Mouse (Mus musculus) heart, embryonic 12.5 days (tissue): ENCODE measurements at regions not wholly inside any gene's neighbourhood (a gene's known extent, or its start where the extent isn't known, plus 50 kb on each side); places are given as distances from the start of the nearest gene placed in this dataset.
A peak's percentile ranks its signal among the peaks of the same experiment; 100 is the strongest.

ENCODE experiments used
- ATAC-seq: fragments of 200-750 bp; cut with Nextera tagmentation; 2 replicates; pipeline ENCODE4 v1.8.0; 2017; ENCODE audit warnings: moderate TSS enrichment, moderate library complexity; ENCODE audit not compliant: insufficient number of reproducible peaks, low FRiP score
- H3K27ac ChIP-seq: fragments of 300-500 bp; sonication (generic); 2 replicates; pipeline ENCODE4 v1.5.1; 2016; ENCODE audit warnings: mild to moderate bottlenecking, moderate library complexity; ENCODE audit not compliant: poor library complexity, severe bottlenecking
- H3K27me3 ChIP-seq: fragments of 300-500 bp; sonication (generic); replicated peaks from 2 replicates; pipeline ENCODE4 v1.6.1; 2016; ENCODE audit warnings: mild to moderate bottlenecking, moderate library complexity
- H3K36me3 ChIP-seq: fragments of 300-500 bp; sonication (generic); 2 replicates; pipeline ENCODE4 v1.6.1; 2016; ENCODE audit warnings: mild to moderate bottlenecking, moderate library complexity
- H3K4me1 ChIP-seq: fragments of 300-500 bp; sonication (generic); replicated peaks from 2 replicates; pipeline ENCODE4 v1.6.1; 2016; ENCODE audit warnings: mild to moderate bottlenecking
- H3K4me2 ChIP-seq: fragments of 300-500 bp; sonication (generic); 2 replicates; pipeline ENCODE4 v1.6.1; 2016; ENCODE audit warnings: mild to moderate bottlenecking, moderate library complexity
- H3K4me3 ChIP-seq: fragments of 300-500 bp; sonication (generic); 2 replicates; pipeline ENCODE4 v1.5.1; 2016; ENCODE audit warnings: mild to moderate bottlenecking
- H3K9ac ChIP-seq: fragments of 300-500 bp; sonication (generic); 2 replicates; pipeline ENCODE4 v1.6.1; 2016; ENCODE audit warnings: mild to moderate bottlenecking, moderate library complexity
- H3K9me3 ChIP-seq: fragments of 300-500 bp; sonication (generic); replicated peaks from 2 replicates; pipeline ENCODE4 v1.6.1; 2016; ENCODE audit warnings: mild to moderate bottlenecking, moderate library complexity
- WGBS: fragments of 180-500 bp; shearing (Covaris S2); methylation state at CpG from one replicate; pipeline ENCODE4 v1.1.7; 2016; 5-methylcytosine and 5-hydroxymethylcytosine counted together

DNA sequence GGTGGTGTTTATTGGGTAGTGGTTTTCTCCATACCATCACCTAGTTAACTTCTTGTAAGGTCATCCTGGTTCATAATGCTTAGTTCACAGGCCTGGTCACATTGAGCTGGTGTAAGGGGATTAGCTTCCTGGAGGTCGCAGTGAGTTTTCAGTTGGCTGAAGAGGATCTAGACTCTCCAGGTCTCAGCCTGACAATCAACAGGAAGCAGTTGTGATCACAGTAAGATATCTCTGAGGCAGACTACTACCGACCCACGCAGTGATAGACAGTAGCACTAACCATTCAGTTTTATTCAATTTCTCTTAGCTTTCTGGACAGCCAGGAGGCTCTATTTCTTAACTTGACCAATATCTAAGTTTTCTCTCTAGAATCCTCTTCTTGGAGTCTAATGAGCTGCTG is 108.5 kb upstream of the Prdm1 start:
- Histone ChIP-seq H3K9me3 (no peaks in the 10 kb centered on the region), H3K9ac (no peak overlapping the region), H3K27me3 (no peaks in the 10 kb centered on the region), H3K4me3 (no peak overlapping the region), H3K27ac (no peak overlapping the region), H3K4me1 (no peaks in the 10 kb centered on the region), H3K4me2 (no peak overlapping the region), H3K36me3 (no peaks in the 10 kb centered on the region)
- 51% methylated on average over 3 of the region's 3 CpGs for WGBS
- no peak for ATAC-seq

DNA sequence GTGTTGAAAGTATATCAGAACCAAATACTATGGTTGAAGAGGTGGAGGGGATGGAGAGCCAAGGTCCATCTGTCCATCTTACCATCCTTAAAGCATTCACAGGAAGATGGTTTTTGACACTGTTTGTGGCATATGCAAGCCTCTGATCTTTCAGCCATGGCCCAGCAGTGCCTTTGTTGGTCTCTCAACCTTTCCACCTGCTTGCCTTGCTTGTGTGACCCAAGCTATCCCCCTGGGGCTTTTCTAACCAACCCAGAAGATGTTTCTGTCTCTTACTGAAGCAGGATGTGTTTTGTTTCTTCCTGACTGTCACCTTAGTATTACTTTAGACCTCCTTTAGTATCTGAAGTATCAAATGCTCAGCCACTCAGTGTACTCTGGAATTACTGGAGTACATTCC is 107.8 kb upstream of the Prdm1 start:
- no peaks in the 10 kb centered on the region for H3K27me3 ChIP-seq
- no peaks in the 10 kb centered on the region for H3K36me3 ChIP-seq
- no peaks in the 10 kb centered on the region for H3K4me1 ChIP-seq
- H3K9me3 ChIP-seq: no peaks in the 10 kb centered on the region
- no peak overlapping the region for H3K27ac ChIP-seq
- no peak overlapping the region for H3K4me2 ChIP-seq
- H3K4me3 ChIP-seq: no peak overlapping the region
- no peak overlapping the region for H3K9ac ChIP-seq
- no peak for ATAC-seq

DNA sequence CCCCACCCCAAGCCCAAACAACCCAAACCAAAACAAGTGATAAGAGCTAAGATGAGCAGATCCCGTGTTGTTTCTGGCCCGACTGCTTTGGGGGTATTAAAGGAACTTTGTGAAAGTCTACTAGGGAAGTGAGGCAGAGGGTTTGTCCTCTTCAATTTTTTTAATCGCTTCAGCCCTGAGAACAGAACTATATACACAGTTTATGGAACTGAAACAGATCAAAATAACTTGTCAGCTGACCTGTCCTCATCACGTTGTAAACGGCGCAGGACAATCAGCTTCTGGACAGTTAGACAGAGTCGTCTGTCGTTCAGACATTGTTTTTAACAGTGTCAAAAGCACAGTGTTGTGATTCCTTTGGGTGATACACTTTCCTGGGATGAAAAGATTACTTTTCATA is 103.3 kb upstream of the Prdm1 start:
- H3K9ac ChIP-seq: no peak overlapping the region
- H3K4me1 ChIP-seq: 0 out of 2 replicates have a peak, but pooled peaks cover 4% of the 10 kb centered on the region
- H3K27ac ChIP-seq: no peak overlapping the region
- H3K27me3 ChIP-seq: no peaks in the 10 kb centered on the region
- ATAC-seq: no peak
- 54% methylated on average over 8 of the region's 8 CpGs for WGBS
- H3K4me2 ChIP-seq: no peak overlapping the region
- H3K4me3 ChIP-seq: no peak overlapping the region
- H3K9me3 ChIP-seq: no peaks in the 10 kb centered on the region
- H3K36me3 ChIP-seq: no peaks in the 10 kb centered on the region

DNA sequence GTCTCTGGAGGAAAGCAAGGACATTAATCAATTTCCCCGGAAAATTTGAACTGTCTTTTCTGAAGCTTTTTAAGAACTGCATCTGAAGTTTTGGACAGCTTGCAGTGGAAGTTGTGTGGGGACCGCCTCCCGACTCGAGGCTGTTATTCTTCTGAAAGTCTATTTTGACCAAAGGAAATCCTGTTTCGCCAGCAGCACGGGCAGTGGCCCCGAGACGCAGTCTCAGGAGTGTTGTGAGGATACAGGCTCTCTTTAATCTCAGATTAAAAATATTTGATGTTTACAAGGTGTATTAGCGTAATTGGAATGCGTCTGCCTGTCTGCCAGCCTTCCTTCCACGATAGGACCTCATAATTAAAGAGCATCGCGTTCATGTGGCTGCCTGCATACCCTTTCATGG is 102.2 kb upstream of the Prdm1 start:
- no peak for ATAC-seq
- Histone ChIP-seq H3K9ac (0 out of 2 replicates have a peak overlapping the region, but pooled peaks have one; percentile 18), H3K4me3 (no peak overlapping the region), H3K9me3 (no peaks in the 10 kb centered on the region), H3K27ac (no peak overlapping the region), H3K27me3 (no peaks in the 10 kb centered on the region), H3K4me1 (0 out of 2 replicates have a peak, but pooled peaks cover 4% of the 10 kb centered on the region), H3K4me2 (no peak overlapping the region), H3K36me3 (no peaks in the 10 kb centered on the region)
- 61% methylated on average over 13 of the region's 13 CpGs for WGBS

DNA sequence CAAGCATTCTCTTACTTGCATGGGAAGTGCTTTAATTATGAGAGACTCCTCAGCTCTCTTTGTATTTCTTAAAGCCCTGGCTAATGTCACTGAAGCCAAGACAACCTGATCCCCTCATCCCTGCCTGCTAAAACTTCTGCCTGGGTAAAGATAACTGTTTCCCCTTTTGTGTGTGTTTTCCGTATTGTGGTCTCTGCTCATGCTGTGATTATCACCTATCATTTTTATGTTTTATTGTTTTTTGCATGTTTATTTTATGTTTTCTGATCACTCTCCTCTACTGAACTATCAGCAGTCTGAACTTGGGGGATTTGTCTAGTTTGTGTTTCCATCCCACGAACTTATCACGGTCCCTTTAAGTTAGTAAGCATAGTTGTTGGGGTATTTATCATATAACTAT is 100.1 kb upstream of the Prdm1 start:
- WGBS: 74% methylated on average over 3 of the region's 3 CpGs
- H3K4me2 ChIP-seq: no peak overlapping the region
- H3K4me3 ChIP-seq: no peak overlapping the region
- no peak for ATAC-seq
- 0 out of 2 replicates have a peak, but pooled peaks cover 4% of the 10 kb centered on the region for H3K4me1 ChIP-seq
- no peaks in the 10 kb centered on the region for H3K27me3 ChIP-seq
- H3K9ac ChIP-seq: no peak overlapping the region
- H3K27ac ChIP-seq: no peak overlapping the region
- no peaks in the 10 kb centered on the region for H3K36me3 ChIP-seq
- H3K9me3 ChIP-seq: no peaks in the 10 kb centered on the region

DNA sequence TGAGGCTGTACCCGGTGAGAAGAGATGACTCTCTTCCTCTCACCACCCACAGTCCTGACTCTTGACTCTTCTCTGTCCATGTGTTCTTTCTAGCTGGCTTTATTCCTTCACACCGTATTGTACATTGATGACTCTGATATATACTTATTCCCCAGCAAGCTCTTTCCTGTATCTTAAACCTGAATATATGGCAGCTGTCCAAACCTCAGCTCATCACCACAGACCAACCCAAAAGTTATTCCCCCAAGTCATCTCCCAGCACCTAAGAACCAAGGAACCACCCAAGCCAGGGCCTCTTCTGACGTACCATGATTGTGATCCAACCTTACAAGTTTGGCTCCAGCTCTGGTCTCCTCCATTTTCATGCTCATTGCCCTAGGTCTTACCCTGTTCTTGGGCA is 99.1 kb upstream of the Prdm1 start:
- Histone ChIP-seq H3K36me3 (no peaks in the 10 kb centered on the region), H3K4me3 (no peak overlapping the region), H3K4me1 (0 out of 2 replicates have a peak, but pooled peaks cover 4% of the 10 kb centered on the region), H3K9me3 (no peaks in the 10 kb centered on the region), H3K27ac (no peak overlapping the region), H3K9ac (no peak overlapping the region), H3K4me2 (no peak overlapping the region), H3K27me3 (no peaks in the 10 kb centered on the region)
- ATAC-seq: no peak
- 91% methylated on average over 3 of the region's 3 CpGs for WGBS

DNA sequence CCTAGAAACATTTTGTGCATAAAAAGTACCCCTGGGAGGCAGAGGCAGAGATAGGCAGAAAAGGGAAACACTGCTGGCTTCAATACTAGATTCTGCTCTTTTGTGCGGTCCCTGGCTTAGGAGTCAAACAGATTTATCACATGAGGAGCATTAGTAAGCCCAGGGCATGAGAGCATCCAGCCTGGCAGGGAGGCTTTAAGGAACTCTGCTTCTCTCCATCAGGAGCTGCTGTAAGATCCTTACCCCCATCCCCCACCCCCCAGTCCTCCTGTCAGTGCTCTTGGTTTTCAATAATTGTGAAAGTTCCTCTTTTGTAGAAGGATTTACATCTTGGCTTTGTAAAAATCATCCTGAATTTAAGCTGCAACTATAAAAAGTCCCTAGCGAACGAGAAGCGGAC is 97.2 kb upstream of the Prdm1 start:
- no peak overlapping the region for H3K4me3 ChIP-seq
- no peak overlapping the region for H3K27ac ChIP-seq
- no peaks in the 10 kb centered on the region for H3K4me1 ChIP-seq
- H3K27me3 ChIP-seq: no peaks in the 10 kb centered on the region
- no peak overlapping the region for H3K4me2 ChIP-seq
- WGBS: 85% methylated on average over 4 of the region's 4 CpGs
- no peak overlapping the region for H3K9ac ChIP-seq
- H3K36me3 ChIP-seq: no peaks in the 10 kb centered on the region
- no peaks in the 10 kb centered on the region for H3K9me3 ChIP-seq
- ATAC-seq: no peak

DNA sequence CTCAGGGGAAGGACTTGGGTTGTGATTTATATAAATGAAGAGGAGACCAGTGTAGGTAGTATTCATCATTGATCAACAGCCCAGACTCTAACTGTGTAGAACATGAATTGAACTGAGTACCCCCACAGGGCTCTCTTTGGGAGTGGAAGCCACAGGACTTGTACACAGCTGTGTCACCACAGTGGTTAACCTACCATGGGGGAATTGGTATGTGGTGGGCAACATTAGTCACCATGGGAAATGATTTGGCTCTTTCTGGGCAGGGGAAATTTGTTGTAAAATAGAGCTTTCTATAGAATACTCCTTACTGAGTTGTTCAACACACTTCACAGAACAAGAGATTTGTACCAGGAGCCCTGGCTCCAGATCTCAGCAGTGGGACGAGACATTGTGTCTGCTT is 87.3 kb upstream of the Prdm1 start:
- no peaks in the 10 kb centered on the region for H3K4me1 ChIP-seq
- no peak for ATAC-seq
- H3K4me3 ChIP-seq: no peak overlapping the region
- H3K27me3 ChIP-seq: no peaks in the 10 kb centered on the region
- no peak overlapping the region for H3K27ac ChIP-seq
- H3K9me3 ChIP-seq: no peaks in the 10 kb centered on the region
- H3K36me3 ChIP-seq: no peaks in the 10 kb centered on the region
- no peak overlapping the region for H3K4me2 ChIP-seq
- no peak overlapping the region for H3K9ac ChIP-seq
- 75% methylated on average over 1 of the region's 1 CpGs for WGBS

DNA sequence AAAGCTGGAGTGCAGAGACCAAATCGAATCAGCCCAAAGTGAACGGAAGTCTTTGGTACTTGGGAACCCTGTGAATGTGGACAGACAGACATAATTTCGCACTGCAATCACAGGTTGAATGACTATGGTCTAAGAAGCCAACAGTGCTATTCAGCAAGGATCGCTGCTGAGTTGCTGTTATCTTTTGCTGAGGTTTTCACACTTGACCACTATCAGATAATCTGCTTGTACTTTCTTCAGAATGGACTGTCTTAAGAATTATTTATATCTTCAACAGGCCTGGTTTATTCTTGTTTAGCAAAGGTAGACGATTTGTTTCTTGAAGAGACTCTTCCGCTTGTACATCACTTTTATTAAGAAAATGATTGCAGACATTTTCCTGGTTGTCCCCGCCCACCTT is 84.3 kb upstream of the Prdm1 start:
- Histone ChIP-seq H3K27me3 (no peaks in the 10 kb centered on the region), H3K9me3 (no peaks in the 10 kb centered on the region), H3K36me3 (no peaks in the 10 kb centered on the region), H3K4me1 (0 out of 2 replicates have a peak, but pooled peaks cover 2% of the 10 kb centered on the region), H3K27ac (no peak overlapping the region), H3K9ac (no peak overlapping the region), H3K4me2 (no peak overlapping the region), H3K4me3 (no peak overlapping the region)
- 79% methylated on average over 7 of the region's 7 CpGs for whole genome bisulfite sequencing
- ATAC-seq: no peak

DNA sequence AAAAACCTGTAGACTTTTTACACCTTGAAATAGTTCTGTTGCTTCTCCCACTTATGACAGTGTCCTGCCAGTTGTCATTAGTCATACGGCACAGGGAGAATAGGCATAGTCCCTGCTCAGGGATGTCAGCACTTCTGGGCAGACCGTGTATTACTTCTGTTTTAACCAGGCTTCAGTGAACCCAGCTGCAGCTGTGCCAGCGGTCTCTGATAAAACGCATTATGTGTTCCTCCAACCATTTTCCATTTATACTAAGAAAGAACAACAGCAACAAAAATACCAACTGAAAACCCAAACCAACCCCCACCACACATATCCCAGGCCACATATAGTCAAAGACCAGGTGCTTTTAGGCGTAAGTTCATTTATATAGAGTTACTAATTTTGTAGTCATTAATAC is 83.1 kb upstream of the Prdm1 start:
- Histone ChIP-seq H3K27me3 (no peaks in the 10 kb centered on the region), H3K36me3 (no peaks in the 10 kb centered on the region), H3K9me3 (no peaks in the 10 kb centered on the region), H3K27ac (no peak overlapping the region), H3K4me2 (no peak overlapping the region), H3K4me1 (0 out of 2 replicates have a peak, but pooled peaks cover 2% of the 10 kb centered on the region), H3K9ac (no peak overlapping the region), H3K4me3 (no peak overlapping the region)
- ATAC-seq: no peak
- 78% methylated on average over 5 of the region's 5 CpGs for WGBS

DNA sequence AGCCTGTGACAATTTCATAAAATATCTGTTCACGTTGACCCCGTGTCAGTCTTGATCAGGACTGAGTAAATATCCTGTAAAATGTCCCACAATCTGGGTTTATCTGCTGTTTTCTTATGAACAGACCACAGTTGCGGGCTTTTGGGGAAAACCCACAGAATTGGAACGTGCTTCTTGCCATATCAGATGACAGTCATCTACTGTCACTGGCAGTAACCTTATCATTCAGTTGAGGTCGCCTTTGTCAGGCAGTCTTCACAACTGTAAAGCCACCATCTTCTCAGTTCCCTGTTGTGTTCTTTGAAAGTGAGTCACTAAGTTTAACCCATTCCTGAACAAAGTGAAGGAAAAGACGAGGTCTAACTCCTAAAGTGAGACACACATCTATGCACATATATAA is 80.9 kb upstream of the Prdm1 start:
- Histone ChIP-seq H3K27me3 (no peaks in the 10 kb centered on the region), H3K4me1 (0 out of 2 replicates have a peak, but pooled peaks cover 2% of the 10 kb centered on the region), H3K27ac (no peak overlapping the region), H3K4me3 (no peak overlapping the region), H3K4me2 (no peak overlapping the region), H3K36me3 (no peaks in the 10 kb centered on the region), H3K9ac (no peak overlapping the region), H3K9me3 (no peaks in the 10 kb centered on the region)
- WGBS: 57% methylated on average over 6 of the region's 6 CpGs
- ATAC-seq: no peak

DNA sequence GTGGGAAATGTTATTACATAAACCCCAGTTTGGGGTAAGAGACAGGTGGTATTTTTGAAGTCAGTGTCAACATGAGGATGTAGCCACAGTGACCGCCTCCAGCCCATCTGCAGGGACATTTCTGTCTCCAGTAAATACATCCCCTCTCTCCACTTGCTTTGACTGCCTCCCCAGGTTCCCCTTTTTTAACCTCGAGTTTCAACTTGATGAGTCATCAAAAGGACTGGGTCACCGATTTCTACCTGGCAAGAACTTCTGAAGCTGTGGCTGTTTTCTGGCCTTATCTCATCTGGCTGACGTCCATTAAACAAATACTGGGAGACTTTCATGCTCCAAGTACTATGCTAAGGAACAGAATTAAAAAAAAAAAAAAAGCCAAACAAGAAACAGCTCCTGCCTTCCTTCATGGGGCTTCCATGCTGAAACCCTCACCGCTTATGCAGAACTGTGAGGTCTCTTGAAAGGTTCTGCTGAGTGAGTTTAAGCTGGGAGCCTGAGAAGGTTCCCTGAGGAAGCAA is 79.1 kb upstream of the Prdm1 start:
- Histone ChIP-seq H3K9ac (no peak overlapping the region), H3K4me2 (no peak overlapping the region), H3K36me3 (no peaks in the 10 kb centered on the region), H3K4me3 (no peak overlapping the region), H3K27me3 (no peaks in the 10 kb centered on the region), H3K27ac (no peak overlapping the region), H3K9me3 (no peaks in the 10 kb centered on the region), H3K4me1 (0 out of 2 replicates have a peak, but pooled peaks cover 2% of the 10 kb centered on the region)
- ATAC-seq: no peak
- WGBS: 47% methylated on average over 5 of the region's 5 CpGs
